Mouse (Mus musculus) neural tube, embryonic 10.5 days (tissue): ENCODE data around the gene Mapkap1.
"Not testable (repeated sequence)": the region's sequence is repeated elsewhere in the genome, so short reads cannot be mapped to it uniquely, and the experiment has no call there.

ENCODE experiments used
- DNase-seq: peaks from one replicate; pipeline ENCODE4 v3.0.0-alpha.2; 2017; ENCODE audit warnings: low spot score; ENCODE audit errors: extremely low spot score

The Mapkap1 gene

DNA sequence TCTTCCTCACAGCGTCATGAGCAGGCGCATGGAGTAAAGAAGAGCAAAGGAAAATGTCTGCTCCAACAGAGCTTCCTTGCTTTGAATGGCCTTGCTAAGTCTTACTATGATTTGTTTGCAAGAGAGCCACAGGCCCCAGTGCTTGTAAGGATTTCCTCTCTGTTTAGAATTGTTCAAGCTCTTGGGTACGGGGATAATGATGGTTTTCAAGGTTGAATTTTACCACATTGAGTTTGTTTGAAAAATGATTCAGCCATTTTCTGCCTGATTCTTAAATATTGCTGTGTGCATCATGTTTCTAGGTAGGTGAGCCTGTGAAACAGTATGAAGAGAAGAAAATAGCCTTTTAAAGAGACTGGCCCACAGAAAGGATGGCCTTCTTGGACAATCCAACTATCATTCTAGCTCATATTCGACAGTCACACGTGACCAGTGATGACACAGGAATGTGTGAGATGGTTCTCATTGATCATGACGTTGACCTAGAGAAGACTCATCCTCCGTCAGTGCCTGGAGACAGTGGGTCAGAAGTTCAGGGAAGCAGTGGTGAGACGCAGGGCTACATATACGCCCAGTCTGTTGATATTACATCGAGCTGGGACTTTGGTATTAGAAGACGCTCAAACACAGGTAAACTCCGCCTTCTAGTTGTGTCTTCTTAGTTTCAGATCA, 25.3 kb downstream of the Mapkap1 start:
- no peak for DNase-seq

DNA sequence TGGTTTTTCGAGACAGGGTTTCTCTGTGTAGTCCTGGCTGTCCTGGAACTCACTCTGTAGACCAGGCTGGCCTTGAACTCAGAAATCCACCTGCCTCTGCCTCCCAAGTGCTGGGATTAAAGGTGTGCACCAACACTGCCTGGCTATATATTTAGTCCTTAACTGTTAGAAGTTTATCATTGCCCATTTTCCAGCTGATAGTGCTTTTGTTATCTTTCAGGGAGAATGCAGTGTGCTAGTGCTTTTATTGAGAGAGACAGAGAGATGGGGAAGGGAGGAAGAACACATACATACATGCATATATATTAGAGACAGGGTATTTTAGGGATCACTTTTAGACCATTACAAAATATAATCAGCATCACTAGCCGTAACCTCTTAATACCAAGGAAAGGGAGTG, 26.3 kb downstream of the Mapkap1 start:
- not testable (repeated sequence) for DNase-seq

GRCm38 (mm10) chr2:34436321-34436720, 29.8 kb downstream of the Mapkap1 start:
- DNase-seq: no peak

DNA sequence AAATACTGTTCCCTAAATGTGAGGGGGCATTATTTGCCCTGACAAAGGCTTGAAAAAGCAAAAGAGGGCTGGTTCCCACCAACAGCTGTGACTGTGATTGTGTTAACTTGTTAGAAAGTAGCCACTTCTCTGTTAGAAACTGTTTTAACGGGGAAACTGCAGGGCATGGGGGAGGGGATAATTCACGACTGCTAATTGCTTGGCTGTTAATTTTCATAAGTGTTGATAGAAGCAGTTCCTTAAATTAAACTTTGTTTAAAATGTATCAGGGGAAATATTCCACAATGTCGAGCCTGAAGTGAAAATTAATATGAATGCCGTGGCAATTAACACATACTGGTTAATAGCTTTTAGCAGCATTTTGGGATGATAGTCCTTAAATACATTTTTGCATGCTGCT, 42.2 kb downstream of the Mapkap1 start:
- DNase-seq: no peak

DNA sequence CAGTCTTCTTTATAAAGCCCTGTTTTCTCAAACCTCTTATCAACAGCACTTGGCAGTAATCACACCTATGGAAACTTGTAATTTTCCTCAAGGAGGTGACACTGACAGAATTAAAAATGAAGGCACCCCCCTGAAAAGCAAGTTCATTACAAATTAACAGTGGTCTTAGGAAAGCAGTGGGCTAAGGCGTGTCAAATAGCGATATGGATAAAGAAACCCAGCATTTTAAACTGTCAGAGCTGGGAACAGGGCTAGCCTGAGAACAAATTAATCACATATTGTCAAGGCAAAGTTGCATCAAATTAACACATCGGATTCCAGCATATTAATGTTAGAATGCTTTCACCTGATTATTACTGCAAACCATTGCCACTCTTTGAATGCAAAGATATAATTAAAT, 55.9 kb downstream of the Mapkap1 start:
- no peak for DNase-seq

- DNase-seq: no peak
Observed at GRCm38 (mm10) chr2:34468559-34469141, 62.1 kb downstream of the Mapkap1 start.

GRCm38 (mm10) chr2:34469324-34469723, 62.8 kb downstream of the Mapkap1 start:
- DNase-seq: no peak

DNA sequence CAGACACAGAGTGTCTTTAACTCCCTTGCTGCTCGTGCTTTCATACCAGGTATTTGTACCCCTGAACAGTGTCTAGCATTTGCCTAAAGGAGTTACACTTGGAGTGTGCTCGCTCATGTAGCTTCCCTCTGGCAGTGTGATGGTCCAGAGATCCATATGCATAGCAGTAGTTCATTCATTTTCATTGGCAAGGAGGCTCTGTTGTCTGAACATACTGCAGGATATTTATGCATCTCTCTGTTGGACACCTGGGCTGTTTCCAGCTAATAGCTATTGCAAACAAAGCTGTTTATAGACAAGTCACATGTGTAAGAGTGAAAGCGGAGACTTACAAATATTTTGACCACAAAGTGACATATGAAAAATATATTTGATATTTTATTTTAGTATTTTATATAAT, 67.2 kb downstream of the Mapkap1 start:
- no peak for DNase-seq

- no peak for DNase-seq
Observed at GRCm38 (mm10) chr2:34481401-34481800, 74.8 kb downstream of the Mapkap1 start.

DNA sequence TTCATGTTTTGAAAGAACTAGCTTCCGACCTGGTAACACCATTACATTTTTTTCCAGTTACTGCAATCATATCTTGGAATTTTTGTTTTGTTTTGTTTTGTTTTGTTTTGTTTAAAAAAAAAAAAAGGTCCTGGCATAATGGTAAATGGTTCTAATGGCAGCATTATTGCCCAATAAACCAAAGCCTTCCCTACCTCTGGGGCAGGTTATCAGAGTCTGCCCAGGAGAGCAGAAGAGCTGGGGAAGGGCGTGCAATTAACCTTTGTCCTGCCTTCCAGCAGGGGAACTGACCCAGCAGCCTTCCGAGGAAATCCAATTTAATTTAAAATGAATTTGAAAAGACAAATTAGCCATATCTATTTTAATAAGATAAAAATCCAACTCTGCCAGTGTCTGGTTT, 75.5 kb downstream of the Mapkap1 start:
- no peak for DNase-seq

- no peak for DNase-seq
Observed at GRCm38 (mm10) chr2:34482531-34482930, 76.0 kb downstream of the Mapkap1 start.

DNA sequence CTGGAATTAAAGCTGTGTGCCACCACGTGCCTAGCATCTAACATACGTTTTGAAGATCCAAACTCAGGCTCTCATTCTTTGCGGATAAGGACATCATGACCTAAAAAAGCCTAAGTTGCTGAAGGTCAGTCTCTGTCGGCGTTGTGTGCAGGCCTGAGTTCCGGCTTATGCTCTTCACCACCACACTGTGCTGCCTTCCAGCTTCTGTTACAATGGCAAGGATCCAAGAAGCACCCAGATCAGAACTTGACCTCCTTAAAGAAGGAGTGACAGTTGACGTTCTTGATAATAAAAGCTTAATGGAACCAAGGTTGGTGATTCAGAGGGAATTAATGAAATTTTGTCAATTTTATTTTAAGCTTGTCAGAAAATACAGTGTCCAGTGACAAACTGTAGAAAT, 80.7 kb downstream of the Mapkap1 start:
- DNase-seq: no peak

GRCm38 (mm10) chr2:34503975-34504730, 97.6 kb downstream of the Mapkap1 start:
- DNase-seq: no peak

DNA sequence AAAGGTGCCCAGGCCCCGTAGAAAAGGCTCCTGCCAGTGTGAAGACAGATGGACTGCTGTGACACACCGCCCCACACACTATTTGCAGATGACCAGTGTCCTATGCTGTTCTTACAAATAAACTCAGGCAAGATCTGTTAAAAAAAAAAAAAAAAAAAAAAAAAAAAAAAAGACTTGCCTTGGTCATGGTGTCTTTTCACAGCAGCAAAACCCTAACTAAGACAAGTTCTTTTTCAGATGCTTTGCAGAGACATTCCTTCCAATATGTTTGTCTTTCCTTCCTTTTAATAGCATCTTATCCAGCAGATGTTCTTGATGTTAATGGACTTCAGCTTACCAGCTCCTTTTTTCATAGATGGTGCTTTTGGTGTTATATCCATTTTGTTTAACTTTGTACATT, 99.6 kb downstream of the Mapkap1 start:
- not testable (repeated sequence) for DNase-seq

DNA sequence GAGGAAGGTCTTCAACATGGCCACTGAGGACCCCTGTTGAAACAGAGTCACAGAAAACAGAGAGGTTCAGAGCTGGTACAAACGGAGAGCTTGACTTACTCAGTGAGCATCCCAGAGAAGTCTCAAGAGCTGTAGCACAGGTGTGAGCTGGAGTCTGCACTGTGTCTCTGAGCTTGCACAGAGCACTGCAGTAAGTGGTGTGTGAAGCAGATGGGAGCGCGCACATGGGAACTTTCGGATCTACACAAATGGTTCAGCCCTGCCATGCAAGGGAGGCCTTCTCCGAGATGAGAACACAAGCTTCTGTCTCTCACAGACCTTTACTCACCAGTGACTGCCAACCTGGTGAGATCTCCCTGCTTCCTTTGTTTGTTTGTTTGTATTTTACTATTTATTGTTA, 103.3 kb downstream of the Mapkap1 start:
- no peak for DNase-seq

DNA sequence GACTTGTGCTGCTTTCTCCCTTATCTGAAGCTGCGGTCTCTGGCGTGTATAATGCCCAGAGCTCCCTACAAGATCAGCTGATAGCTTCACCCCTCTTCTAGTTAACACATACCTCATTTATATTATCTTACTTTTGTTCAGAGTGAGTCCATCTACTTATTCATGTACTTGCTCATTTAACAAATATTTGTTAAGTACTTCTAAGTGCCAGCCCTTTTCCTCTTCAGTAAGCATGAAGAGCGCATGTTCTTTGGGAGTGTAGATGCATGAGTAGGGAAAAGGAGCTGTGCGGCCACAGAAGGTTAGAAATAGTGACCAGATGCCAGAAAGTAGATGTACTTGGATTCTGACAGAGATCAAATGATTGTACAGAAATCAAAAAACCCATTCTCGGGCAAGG, 108.7 kb downstream of the Mapkap1 start:
- no peak for DNase-seq

DNA sequence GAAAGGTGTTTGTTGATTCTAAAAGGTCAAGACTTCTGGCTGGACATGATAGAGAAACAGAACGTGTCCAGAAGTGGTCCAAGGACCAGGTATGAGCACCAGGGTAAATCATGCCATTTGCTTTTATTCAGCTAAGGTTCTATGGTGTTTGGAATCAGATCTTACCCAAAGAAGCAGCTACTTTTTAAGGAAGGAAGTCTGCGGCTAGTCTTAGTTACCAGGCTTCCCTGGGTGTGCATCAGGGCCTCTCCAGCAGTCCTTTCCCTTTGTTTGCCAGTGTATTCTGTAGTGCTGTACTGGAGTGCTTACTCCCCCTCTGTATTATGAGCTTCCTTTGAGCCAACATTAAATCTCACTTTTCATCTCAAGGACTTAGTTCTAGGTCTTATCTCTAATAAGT, 111.5 kb downstream of the Mapkap1 start:
- no peak for DNase-seq

- DNase-seq: no peak
Observed at GRCm38 (mm10) chr2:34518526-34518925, 112.0 kb downstream of the Mapkap1 start.

- DNase-seq: peak; percentile 32
Observed at GRCm38 (mm10) chr2:34519525-34519924, 113.0 kb downstream of the Mapkap1 start.

DNA sequence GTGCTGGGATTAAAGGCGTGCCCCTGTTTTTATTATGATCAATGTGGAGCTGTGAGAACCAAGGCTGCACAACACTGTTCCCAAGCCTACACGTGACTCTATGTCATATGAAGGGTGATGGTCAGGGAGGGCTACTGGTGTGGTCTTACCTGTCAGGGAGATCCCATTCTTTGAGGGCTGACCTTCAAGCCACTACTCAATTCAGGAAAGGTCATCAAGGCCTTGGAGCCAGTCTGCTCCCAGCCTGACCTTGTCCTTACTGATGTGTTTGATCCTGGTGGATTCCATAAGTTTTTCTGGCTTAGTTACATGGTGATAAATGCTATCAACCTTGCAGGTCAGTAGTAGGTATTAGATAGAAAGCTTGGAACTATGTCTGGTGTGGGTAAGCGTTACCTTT, 114.8 kb downstream of the Mapkap1 start:
- DNase-seq: no peak

DNA sequence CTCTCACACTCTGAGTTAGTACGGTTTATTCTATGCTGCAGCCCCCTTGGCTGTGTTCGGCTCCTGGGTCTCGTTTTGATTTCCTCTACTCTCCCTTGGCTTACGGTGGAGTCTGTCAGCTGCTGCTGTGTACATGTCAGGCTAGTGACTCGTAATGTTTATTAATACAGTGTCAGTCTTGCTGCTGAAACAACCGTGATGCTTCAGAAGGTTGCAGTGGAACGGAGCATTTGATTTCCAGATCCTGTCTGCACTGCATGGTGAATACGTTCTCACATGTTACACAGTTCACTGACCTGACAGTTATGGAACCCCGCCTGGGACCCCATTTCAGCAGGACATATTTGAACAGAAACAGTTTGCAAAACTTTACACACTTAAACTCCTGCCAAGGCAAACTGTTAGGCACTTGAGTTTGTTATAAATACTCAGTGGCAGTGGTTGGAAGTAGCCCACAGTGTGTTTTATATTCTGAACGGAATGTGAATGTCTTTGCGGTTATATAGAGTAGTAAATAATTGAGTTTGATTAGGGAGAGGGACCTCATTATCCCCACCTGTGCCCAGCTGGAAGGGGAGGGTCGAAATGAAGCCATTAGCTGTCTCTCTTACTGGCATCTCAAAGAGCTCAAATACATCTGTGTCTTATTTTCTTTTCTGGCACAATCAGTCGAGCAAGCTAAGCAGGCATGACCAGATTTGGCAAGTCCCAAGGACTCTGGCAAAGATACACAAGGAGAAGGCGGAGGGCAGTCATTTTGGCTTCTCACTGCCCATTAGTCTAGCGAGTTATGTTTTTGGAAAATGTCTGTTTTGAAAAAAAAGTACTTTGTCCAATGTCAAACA, 120.2 kb downstream of the Mapkap1 start:
- DNase-seq: no peak

DNA sequence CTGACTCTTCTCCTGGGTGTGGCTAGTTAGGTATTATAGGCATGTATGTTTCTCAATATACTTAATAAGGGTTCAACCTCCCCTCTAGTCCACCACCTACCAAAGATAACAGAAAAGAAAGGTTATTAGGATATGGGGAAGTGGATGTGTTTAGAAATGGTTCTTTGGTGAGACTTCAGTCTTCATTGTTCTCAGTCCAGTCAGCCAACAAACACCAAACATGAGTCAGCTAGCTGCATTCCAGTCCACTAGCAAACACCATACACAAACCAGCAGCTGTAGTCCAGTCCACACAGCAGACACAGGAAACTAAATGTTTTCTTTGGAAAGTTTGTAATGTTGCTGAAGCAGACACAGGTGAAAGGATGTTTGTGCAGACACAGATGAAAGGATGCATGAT, 121.9 kb downstream of the Mapkap1 start:
- no peak for DNase-seq
